Mouse (Mus musculus): Measurements from ENCODE around the gene Nckap5.

GRCm38 (mm10) chr1:126364556-126364955 is 466.0 kb downstream of the Nckap5 start:
- no peak for TF ChIP-seq MXI1 (IDR thresholded peaks at IDR 0.05; ENCODE audit: low read depth, low read length)
- no peak for TF ChIP-seq RCOR1 (IDR thresholded peaks at IDR 0.05; ENCODE audit: low read depth, low read length)
- TF ChIP-seq CTCF (IDR thresholded peaks at IDR 0.05 in 2 of 3, conservative IDR thresholded peaks at IDR 0.05 in 1 of 3; ENCODE audit: control insufficient read depth in 1 of 3, insufficient read depth in 1 of 3, low read depth in 2 of 3, low read length in 3 of 3, poor library complexity in 1 of 3, severe bottlenecking in 1 of 3) = no peak
- no peak for TF ChIP-seq GATA1 (IDR thresholded peaks at IDR 0.05; ENCODE audit: low read depth, low read length)

All from MEL (cell line).